Mouse (Mus musculus): Measurements from ENCODE around the gene Piwil4.
A peak's percentile ranks its signal among the peaks of the same experiment; 100 is the strongest.

Piwil4 gene

GRCm38 (mm10) chr9:14666071-14666470, 74.5 kb downstream of the Piwil4 start:
- DNase-seq = no peak

- DNase-seq = peak in 1 of 2 experiments; percentile 11
These were observed 76.9 kb downstream of the Piwil4 start for GRCm38 (mm10) chr9:14663591-14663990.

GRCm38 (mm10) chr9:14662876-14663275, 77.7 kb downstream of the Piwil4 start:
- no peak for DNase-seq

- DNase-seq = no peak
These were observed 78.4 kb downstream of the Piwil4 start for GRCm38 (mm10) chr9:14662138-14662537.

- DNase-seq = no peak
These were observed 82.6 kb downstream of the Piwil4 start for GRCm38 (mm10) chr9:14657926-14658325.

GRCm38 (mm10) chr9:14654010-14654409, 86.5 kb downstream of the Piwil4 start:
- no peak for DNase-seq

GRCm38 (mm10) chr9:14652761-14653160, 87.8 kb downstream of the Piwil4 start:
- no peak for DNase-seq

- no peak for DNase-seq
These were observed 92.7 kb downstream of the Piwil4 start for GRCm38 (mm10) chr9:14647849-14648248.

- DNase-seq = no peak
These were observed 93.9 kb downstream of the Piwil4 start for GRCm38 (mm10) chr9:14646641-14647040.
